Mouse (Mus musculus): Measurements from ENCODE around the gene Bglap2. TPM values are rescaled to one million over a fixed set of nuclear protein-coding genes. Genes with fewer than 3 reads are reported as not detected.
"Not testable (repeated sequence)": the region's sequence is repeated elsewhere in the genome, so short reads cannot be mapped to it uniquely, and the experiment has no call there.

The Bglap2 gene
- total RNA-seq (2022): 1 to 10 TPM in 2 of 4 experiments, not detected in 2; 1.6 to 2.8 TPM

DNA sequence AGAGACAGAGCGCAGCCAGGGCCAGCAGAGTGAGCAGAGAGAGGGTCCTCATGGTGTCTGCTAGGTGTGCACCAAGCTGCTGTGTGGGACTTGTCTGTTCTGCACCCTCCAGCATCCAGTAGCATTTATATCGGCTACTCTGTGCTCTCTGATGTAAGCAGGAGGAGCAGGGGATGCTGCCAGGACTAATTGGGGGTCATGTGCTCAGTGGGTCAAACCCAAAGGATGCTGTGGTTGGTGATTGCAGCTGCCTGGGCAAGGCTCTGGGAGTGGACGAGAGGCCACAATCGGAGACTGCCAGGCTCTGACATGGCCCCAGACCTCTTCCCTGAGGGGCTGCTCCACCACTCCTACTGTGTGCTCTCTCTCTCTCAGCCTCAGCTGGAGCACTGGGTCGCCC is at the start of gene Bglap2:
TSS of gene Bglap2 (minus strand) at position 101 of the 400 bp plus-strand sequence.
- DNase-seq (ENCODE audit: low spot score in 2 of 2): not testable (repeated sequence)

GRCm38 (mm10) chr3:88427342-88427905 is 48.9 kb upstream of the Bglap2 start:
- DNase-seq (ENCODE audit: low spot score in 2 of 2): no peak

- DNase-seq (ENCODE audit: low spot score in 2 of 2): no peak
Observed at GRCm38 (mm10) chr3:88425708-88426420, 47.4 kb upstream of the Bglap2 start.

GRCm38 (mm10) chr3:88425330-88425689 is 46.8 kb upstream of the Bglap2 start:
- no peak for DNase-seq (ENCODE audit: low spot score in 2 of 2)

DNA sequence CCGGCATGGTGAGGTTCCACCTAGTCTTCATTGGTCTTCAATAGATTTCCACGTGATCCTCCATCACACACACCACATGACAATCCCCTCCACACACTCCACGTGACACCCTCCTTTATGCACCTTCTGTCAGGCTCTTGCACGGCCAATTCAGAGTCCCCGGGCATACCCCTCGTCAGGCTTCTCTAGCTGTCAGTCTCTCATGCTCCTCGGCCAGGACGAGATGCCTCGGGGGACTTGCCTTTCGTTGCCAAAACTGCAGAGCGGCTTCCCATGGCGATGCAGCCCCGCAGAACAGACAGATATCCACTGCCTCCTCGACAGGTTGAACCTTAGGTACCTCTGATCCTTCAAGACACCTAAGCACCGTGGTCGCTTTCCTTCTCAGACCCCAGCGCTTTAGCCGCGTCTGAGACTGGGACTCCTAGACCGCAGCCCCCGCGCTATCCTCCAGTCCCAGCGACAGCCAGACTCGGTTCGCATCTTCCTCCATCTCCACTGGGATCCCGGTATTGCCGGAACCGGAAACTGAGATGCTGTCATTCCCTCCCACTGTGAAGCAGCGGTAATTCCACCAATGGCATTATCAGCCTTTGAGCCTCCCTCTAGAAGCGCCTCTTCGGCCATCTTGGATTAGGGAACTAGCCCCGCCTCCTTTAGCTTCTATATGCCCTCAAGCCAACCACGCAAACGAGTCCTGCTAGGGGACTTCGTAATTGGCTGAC is 46.3 kb upstream of the Bglap2 start, which contains the start of gene Slc25a44:
TSS of gene Slc25a44 (minus strand) at position 535 of the 725 bp plus-strand sequence.
- DNase-seq (ENCODE audit: low spot score in 2 of 2): peak; percentile 94 to 96

- DNase-seq (ENCODE audit: low spot score in 2 of 2): peak in 1 of 2 experiments; percentile 35
Observed at GRCm38 (mm10) chr3:88422020-88422720, 43.7 kb upstream of the Bglap2 start.

DNA sequence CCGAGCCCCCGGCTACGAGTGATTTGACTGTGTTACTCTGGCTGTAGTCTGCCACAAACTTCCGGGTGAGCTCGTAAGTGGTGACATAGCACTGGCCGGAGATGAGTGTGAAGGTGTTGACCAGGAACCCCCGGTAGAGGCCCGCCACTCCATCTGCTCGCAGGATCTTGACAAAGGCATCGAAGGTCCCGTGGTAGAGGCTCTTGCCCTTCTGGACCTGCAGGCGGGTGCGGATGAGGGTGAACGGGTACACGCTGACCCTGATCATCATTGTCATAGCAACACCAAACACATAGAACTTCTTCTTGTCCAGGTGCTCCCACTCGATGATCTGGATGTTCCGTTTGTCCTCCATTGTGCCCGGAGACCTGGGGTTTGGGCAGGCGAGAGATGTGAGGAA is 42.3 kb upstream of the Bglap2 start:
- no peak for DNase-seq (ENCODE audit: low spot score in 2 of 2)

DNA sequence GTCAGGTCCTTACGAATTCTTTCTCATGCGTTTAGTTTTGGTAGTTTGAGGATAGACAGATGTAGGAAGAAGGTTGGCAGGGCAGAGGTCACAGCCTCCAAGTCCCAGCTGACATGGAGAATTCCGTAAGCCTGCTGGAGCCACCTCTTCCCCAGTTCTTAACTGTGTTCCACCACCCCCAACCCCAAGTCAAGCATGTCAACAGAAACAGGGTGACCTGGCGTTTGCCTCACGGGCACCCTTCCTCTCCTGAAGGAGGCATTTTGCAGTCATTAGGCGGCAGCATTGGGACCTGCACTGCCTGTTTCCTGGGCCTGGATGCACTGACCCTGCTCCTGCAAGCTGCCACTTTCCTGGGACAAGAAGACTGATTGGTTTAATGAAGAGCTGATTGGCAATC is 39.5 kb upstream of the Bglap2 start:
- DNase-seq (ENCODE audit: low spot score in 2 of 2): no peak

DNA sequence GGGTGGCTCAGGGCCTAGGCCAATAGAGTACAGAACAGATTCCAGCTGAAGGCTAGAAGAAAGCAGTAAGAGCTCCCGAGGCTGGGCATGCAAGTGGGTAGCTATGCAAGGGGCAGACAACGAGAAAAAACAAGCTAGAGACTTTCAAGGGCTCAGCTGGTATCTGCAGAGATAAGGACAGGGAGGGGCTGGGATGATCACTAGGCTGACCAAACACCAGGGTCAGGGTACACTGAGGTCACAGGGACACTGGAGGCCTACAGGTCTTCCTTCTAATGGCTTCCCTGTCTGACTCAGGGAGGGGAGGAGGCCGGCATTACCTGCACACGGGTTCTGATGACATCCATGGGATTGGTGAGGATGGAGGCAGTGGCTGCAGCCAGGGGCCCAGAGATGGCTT is 37.2 kb upstream of the Bglap2 start:
- DNase-seq (ENCODE audit: low spot score in 2 of 2): no peak

- no peak for DNase-seq (ENCODE audit: low spot score in 2 of 2)
Observed at GRCm38 (mm10) chr3:88412636-88413035, 34.1 kb upstream of the Bglap2 start.

DNA sequence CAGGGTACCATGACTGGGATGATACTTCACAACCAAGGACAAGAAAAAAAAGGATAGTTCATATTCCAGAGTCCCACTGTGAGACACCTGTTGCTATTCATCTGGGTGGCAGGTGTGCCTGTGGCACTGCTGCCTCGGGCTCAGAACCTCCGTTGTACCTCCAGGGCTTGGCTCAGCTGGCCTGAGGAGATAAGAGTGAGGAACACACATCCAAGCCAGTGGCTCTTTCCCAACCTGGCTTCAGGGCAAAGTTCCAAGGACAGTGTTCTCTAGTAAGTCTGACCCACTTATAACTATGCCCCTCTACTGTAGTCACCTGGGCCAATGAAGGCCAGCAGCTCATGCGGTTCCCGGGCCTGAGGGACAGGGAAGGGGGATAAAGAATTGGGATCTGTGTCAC is 33.2 kb upstream of the Bglap2 start:
- DNase-seq (ENCODE audit: low spot score in 2 of 2): no peak

DNA sequence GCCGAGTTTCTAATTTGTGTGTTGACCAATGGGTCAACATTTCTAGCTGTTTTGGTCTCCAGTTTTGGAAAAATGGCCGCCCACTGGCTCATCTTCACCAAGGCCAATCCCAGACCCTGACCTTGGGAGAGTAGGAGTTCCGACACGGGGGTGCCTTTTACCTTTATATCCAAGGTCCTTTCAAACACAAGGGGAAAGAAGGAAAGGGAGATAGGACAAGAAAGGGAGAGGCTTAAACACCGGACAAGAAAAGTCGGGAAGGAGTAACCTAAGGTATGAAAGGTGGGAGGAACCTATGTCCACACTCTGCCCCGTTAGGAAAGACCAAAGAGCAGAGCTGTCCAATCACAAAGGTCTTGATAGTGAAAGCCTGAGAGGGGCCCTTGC is 32.1 kb upstream of the Bglap2 start:
- no peak for DNase-seq (ENCODE audit: low spot score in 2 of 2)

- peak; percentile 87 for DNase-seq (ENCODE audit: low spot score in 2 of 2)
Observed at GRCm38 (mm10) chr3:88409741-88410644, 31.5 kb upstream of the Bglap2 start, which contains the start of gene Pmf1. TSS of gene Pmf1 (minus strand) at chr3:88410331.

GRCm38 (mm10) chr3:88408953-88409352 is 30.5 kb upstream of the Bglap2 start:
- DNase-seq (ENCODE audit: low spot score in 2 of 2): no peak

DNA sequence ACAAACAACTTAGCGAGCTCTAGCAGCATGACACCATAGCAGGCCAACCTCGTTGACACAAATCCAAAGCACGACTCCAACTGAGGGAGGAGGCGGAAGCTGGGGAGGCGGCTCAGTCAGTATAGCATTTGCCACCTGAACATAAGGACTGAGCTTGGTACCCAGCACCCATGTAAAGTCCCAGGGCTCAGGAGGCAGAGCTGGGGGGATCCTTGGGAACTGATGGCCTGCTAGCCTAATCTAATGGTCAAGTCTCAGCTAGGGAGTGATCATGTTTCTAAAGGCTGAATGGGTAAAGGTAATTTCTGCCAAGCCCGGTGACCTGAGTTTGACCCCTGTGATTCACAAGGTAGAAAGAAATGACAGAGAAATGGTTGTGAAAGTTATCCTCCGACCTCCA is 29.0 kb upstream of the Bglap2 start:
- no peak for DNase-seq (ENCODE audit: low spot score in 2 of 2)

DNA sequence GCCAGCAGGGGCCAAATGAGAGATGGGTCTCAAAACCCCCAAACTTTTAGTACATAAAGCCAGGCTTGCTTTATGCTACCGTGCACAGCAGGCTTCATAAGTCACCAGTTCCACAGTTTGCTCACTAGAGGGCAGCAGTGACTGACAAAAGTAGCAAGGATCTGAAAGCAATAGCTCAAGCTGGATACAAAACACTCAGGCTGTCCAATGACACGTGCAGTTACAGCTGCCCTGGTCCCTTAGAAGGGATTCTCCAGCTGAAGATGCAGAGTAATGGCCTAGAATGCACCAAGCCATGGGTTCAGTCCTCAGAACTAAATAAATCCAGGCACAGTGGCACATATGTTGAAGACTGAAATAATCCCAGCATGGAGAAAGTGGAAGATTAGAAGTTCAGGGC is 28.6 kb upstream of the Bglap2 start:
- DNase-seq (ENCODE audit: low spot score in 2 of 2): peak; percentile 54 to 71

GRCm38 (mm10) chr3:88403522-88404230 is 25.2 kb upstream of the Bglap2 start:
- no peak for DNase-seq (ENCODE audit: low spot score in 2 of 2)

GRCm38 (mm10) chr3:88398666-88399065 is 20.2 kb upstream of the Bglap2 start:
- no peak for DNase-seq (ENCODE audit: low spot score in 2 of 2)

DNA sequence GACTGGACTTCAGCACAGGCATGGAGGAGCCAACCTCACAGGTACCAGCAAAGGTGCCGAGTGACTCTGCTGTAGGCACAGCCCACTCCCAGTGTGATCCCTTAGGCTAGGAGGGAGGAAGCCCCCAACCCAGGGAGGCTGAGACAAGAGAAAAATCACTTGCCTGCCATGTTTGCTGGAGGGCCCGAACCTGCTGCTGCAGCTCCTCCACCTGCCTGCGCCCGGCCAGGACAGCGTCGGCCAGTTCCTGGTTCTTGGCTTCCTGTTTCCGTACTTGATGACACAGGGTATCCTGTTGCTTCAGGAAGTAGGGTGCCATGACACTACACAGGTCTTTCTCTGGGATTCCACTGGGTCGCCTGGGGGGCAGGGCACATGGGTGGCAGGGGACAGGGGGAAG is 17.2 kb upstream of the Bglap2 start:
- no peak for DNase-seq (ENCODE audit: low spot score in 2 of 2)

DNA sequence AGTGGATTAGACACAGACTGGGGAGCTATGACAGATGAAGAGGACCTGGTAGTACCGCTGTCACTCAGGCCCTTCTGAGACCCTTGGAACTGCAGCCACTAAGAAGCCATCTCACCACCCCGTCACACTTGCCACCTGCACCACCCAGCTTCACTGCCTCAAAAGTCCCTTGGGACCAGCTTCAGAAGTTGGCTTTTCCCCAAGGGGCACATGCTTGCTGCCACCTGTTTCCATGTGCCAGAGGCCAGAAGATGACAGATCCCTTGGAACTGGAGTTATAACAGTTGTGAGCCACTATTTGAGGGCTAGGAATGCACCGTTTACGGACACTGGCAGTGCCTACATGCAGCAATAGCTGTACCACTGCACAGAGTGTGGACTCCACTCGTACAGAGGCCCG is 16.8 kb upstream of the Bglap2 start:
- DNase-seq (ENCODE audit: low spot score in 2 of 2): no peak
